Mouse (Mus musculus) cerebellum, adult 2 months (tissue): ENCODE data around the gene Sycp2. TPM values are rescaled to one million over a fixed set of nuclear protein-coding genes. Genes with fewer than 3 reads are reported as not detected.

ENCODE experiments used
- DNase-seq, 2 experiments: peaks; one replicate each; pipeline ENCODE4 v3.0.0; 2021
- H3K27ac ChIP-seq: fragments of 200-500 bp; 2 replicates; pipeline ENCODE4 v1.5.1; 2012; ENCODE audit warnings: low read length, control low read depth, inconsistent platforms; ENCODE audit not compliant: insufficient read depth
- H3K27me3 ChIP-seq: fragments of 200-500 bp; 2 replicates; pipeline ENCODE4 v1.6.1; 2012; ENCODE audit warnings: inconsistent platforms, mild to moderate bottlenecking, low read length, moderate library complexity; ENCODE audit not compliant: control insufficient read depth, insufficient read depth
- H3K4me1 ChIP-seq: fragments of 200-500 bp; 2 replicates; pipeline ENCODE4 v1.6.1; 2011; ENCODE audit warnings: low read length; ENCODE audit not compliant: control insufficient read depth, insufficient read depth
- H3K4me3 ChIP-seq: fragments of 200-500 bp; replicated peaks from 2 replicates; pipeline ENCODE3; 2011; ENCODE audit warnings: mild to moderate bottlenecking, low read depth, low read length, control low read depth; ENCODE audit not compliant: insufficient read depth
- CTCF ChIP-seq: fragments of 200-500 bp; IDR thresholded peaks from 2 replicates; pipeline ENCODE4 v1.5.1; 2011; ENCODE audit warnings: low read depth, mild to moderate bottlenecking, control low read depth, low read length, moderate library complexity, borderline replicate concordance; ENCODE audit not compliant: insufficient read depth
- POLR2A ChIP-seq: fragments of 200-500 bp; IDR thresholded peaks from 2 replicates; pipeline ENCODE4 v1.6.1; 2011; ENCODE audit warnings: low read length, control low read depth, borderline replicate concordance; ENCODE audit not compliant: insufficient read depth
- WGBS: fragments of 180-500 bp; shearing (Covaris S2); methylation state at CpG from one replicate; pipeline ENCODE4 v1.1.7; 2018; 5-methylcytosine and 5-hydroxymethylcytosine counted together
- polyA plus RNA-seq: library from polyadenylated mRNA; depleted of rRNA; stranded (reverse); fragments of >200 nt; gene quantifications from 2 replicates; pipeline ENCODE4 v1.2.3, GENCODE M21; 2012; rRNA removed

Sycp2 gene
- polyA plus RNA-seq = 0.34 and 0.40 TPM in 2 replicates

DNA sequence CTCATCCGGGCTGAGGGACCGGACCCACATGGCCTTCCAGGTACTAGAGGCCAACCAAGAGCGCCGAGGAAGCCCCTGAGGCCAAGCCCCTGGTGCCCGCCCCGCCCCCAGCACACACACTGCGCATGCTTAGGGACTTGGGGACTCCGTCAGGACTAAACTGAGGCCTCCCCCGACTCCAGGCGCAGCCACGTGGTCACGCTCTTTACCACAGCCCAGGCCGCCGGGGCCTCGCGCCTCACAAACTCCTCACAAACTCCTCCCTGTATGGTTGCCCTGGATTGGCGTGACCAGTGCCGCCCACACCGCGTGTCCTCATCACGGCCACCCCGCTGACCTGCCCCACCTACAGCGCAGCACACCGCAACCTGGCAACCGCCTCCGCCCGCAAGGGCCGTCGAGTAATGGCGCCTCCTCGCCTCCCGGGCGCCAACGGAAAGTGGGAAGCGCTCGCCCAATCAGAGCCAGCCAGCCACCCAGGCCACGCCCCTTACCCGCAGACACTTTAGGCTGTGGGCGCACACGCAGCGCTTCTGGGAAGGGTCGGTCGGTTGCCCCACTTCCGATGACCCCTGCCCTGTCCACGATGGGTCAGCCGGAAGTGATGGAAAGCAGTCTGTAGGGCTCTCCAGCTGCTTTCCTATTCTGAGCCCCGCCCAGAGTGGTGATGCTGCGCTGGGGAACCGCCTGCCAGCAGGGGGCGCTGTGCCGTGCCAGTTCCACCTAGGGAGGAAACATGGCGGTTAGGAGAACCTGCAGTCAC is at the start of gene Sycp2:
Gene Sycp2, minus strand, starts transcription at position 633 of the 763 bp plus-strand sequence.
- DNase-seq = no peak
- Histone ChIP-seq H3K4me3 (no peak within 1 kb of the TSS), H3K4me1 (no peaks in the 10 kb centered on the region), H3K27me3 (no peaks in the 10 kb centered on the region), H3K27ac (no peak within 1 kb of the TSS)
- 0 out of 2 replicates have a peak, but pooled peaks have one; percentile 1 for TF ChIP-seq CTCF
- no peak for TF ChIP-seq POLR2A
- 86% methylated on average over 52 of the region's 52 CpGs for WGBS

DNA sequence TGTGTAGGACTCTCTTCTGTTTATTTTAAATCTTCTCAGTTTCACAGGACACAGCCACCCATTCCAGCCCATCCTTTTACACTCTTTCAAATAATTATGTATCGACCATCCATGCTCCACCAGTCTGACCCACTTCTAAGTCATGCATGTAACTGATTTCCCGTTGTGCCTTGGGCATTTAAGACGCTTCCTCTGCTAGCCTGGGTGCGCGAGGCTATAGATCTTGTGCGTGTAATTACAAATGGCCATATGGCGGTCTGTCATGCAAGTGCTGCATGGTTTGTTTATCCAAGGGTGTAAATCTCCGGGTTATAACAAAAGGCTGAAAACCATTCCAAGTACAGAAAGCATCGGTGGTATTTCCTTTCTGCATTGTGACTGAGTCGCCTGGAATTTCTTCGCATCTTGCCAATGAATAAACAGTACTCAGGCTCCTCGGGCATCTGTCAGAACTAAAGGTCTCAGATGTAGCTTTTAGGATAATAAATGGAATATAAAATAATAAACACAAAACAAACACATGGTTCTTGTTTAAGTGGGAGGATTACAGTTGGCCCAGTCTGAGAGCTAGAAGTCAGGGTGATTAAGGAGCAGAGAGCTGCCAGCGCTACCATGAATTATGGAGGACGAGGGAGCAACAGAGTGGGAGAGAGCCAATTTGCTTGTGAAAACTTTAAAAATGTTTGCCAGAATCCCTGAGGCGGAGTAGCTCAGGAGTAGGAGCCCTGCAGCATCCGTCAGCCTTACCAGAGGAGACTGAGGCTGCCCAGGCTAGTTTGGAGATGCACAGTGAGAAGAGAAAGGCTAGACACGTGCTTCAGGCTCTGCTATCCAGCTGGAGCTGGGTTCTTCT is 47.4 kb upstream of the Sycp2 start:
- Histone ChIP-seq H3K4me3 (no peak overlapping the region), H3K4me1 (peaks cover 5% of the 10 kb centered on the region), H3K27me3 (no peaks in the 10 kb centered on the region), H3K27ac (no peak overlapping the region)
- DNase-seq = peak; percentile 5 to 11
- no peak for TF ChIP-seq CTCF
- TF ChIP-seq POLR2A = no peak
- 7% methylated on average over 17 of the region's 17 CpGs for WGBS

DNA sequence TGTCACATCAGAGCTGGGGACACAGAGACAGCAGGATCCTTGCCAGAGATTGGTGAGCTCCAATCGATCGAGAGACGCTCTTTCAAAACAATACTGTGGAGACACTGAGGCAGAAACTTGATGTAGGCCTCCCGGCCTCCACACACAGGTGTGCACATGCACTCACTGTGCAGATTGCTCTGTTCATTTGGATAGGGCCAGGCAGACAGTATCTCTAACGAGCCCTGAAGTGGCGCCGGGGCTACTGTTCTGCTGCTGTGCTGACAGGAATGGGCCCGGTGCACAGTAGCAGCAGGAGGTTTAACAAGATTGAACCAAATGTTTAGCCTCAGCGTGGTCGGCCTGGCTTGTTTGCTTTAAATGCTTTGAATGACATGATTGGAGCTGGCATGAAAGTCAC is 43.5 kb upstream of the Sycp2 start:
- Histone ChIP-seq H3K27ac (no peak overlapping the region), H3K27me3 (no peaks in the 10 kb centered on the region), H3K4me1 (peaks cover 5% of the 10 kb centered on the region), H3K4me3 (no peak overlapping the region)
- TF ChIP-seq CTCF = no peak
- no peak for TF ChIP-seq POLR2A
- WGBS = 38% methylated on average over 10 of the region's 10 CpGs
- no peak for DNase-seq

DNA sequence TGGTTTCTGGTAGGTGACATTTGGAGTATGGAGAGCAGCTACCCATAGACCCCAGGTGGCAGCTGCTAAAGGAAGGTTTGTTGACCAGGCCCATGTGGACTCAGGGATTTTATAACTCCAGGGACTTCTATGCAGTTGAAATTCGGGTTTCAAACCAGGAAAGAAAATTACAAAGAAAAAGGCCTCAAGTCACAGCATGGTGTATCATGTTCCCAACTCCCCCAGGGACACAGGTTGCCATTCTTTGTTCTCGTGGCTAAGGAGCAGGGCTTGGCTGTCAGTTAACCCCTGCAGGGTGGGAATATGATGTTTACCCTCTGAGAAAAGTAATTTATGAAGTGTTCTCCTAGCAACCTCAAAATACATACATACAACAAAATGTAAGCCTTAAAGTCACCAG is 42.8 kb upstream of the Sycp2 start:
- H3K4me3 ChIP-seq = no peak overlapping the region
- no peaks in the 10 kb centered on the region for H3K27me3 ChIP-seq
- TF ChIP-seq CTCF (no peak), POLR2A (no peak)
- no peak overlapping the region for H3K27ac ChIP-seq
- no peak for DNase-seq
- 22% methylated on average over 2 of the region's 2 CpGs for WGBS
- H3K4me1 ChIP-seq = peaks cover 2% of the 10 kb centered on the region

DNA sequence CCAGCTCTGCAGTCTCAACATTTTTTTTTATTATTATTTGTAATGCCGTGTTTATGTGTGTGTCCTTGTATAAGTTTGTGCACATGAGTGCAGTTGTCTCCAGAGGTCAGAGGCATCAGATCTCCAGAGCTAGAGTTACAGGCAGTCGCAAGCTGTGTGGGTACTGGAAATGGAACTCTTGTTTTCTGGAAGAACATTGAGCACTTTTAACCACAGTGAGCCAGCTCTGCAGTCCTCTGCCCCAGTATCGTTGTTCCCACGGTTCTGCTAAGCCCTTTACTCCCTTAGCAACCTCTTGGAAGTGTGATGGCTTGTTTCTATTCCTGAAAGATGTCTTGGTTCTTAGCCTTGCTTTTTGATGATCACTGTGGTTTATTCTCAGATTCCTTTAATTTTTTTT is 41.9 kb upstream of the Sycp2 start:
- no peaks in the 10 kb centered on the region for H3K4me1 ChIP-seq
- no peaks in the 10 kb centered on the region for H3K27me3 ChIP-seq
- H3K27ac ChIP-seq = no peak overlapping the region
- DNase-seq = no peak
- no peak overlapping the region for H3K4me3 ChIP-seq
- 68% methylated on average over 4 of the region's 4 CpGs for WGBS
- TF ChIP-seq POLR2A (no peak), CTCF (no peak)

DNA sequence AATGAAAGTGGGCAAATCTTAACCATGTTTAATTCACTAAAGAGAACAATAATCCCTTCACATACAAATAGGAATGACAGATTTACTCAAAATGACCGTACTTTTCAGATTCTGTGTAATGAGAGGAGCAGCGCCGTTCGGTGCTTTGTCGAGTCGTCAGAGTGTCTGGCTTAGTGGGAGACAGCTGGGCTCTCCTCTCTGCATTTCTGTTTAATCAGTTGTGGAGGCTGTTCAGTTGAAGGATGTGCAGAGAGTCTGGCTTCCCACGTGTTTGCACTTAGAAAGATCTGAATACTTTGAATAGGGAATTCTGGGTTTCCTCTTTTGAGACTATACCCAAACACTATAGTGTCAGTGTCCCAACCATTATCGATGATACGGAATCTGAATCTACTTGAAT is 29.8 kb upstream of the Sycp2 start:
- Histone ChIP-seq H3K4me3 (no peak overlapping the region), H3K4me1 (no peaks in the 10 kb centered on the region), H3K27me3 (no peaks in the 10 kb centered on the region), H3K27ac (no peak overlapping the region)
- TF ChIP-seq CTCF (no peak), POLR2A (no peak)
- no peak for DNase-seq
- 68% methylated on average over 9 of the region's 9 CpGs for WGBS

DNA sequence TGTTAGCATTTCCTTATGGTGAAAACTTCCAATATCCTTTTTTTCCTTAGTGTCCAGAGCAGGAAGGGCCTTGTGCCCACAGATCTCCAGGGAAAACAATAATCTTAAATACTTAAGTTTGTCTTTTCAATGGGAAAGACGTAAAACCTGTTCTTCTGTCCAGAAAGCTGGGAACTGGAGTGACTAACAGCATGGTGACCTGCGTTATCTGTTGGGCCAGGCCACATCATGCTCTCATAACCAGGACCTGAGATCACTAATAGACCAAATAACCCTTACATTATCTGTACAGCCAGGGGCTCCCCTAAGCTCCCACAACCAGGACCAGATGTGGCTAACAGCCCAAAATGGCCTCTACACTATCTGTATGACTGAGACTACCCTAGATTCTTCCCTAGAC is 26.4 kb upstream of the Sycp2 start:
- H3K27ac ChIP-seq = no peak overlapping the region
- TF ChIP-seq POLR2A (no peak), CTCF (no peak)
- no peak overlapping the region for H3K4me3 ChIP-seq
- WGBS = 94% methylated on average over 2 of the region's 2 CpGs
- H3K4me1 ChIP-seq = no peaks in the 10 kb centered on the region
- DNase-seq = no peak
- no peaks in the 10 kb centered on the region for H3K27me3 ChIP-seq
